Mouse (Mus musculus) hematopoietic stem cell, adult 5-6 weeks (primary cell): ENCODE data around the gene Atg5. TPM values are rescaled to one million over a fixed set of nuclear protein-coding genes. Genes with fewer than 3 reads are reported as not detected.
A peak's percentile ranks its signal among the peaks of the same experiment; 100 is the strongest.
"Not testable (repeated sequence)": the region's sequence is repeated elsewhere in the genome, so short reads cannot be mapped to it uniquely, and the experiment has no call there.

Source experiments
- ATAC-seq, 2 experiments: fragments of 125-278 bp in 1 of 2; replicated peaks in 1 of 2; 2 replicates each; pipeline ENCODE4 v1.8.0; 2016 to 2017; ENCODE audit warnings: inconsistent platforms in 2 of 2, mild to moderate bottlenecking in 2 of 2, moderate number of reproducible peaks in 2 of 2, low read depth in 1 of 2, moderate TSS enrichment in 1 of 2; ENCODE audit not compliant: low FRiP score in 2 of 2, poor library complexity in 2 of 2, severe bottlenecking in 2 of 2, insufficient read depth in 1 of 2, low TSS enrichment in 1 of 2
- total RNA-seq: library from RNA; stranded (forward); fragments of 172-1452, 232-1000 nt; gene quantifications from 2 replicates; pipeline ENCODE4 v1.2.3, GENCODE M21; 2017

Gene Atg5
- total RNA-seq, 1 experiment from 2014 or later: 33.5 TPM

DNA sequence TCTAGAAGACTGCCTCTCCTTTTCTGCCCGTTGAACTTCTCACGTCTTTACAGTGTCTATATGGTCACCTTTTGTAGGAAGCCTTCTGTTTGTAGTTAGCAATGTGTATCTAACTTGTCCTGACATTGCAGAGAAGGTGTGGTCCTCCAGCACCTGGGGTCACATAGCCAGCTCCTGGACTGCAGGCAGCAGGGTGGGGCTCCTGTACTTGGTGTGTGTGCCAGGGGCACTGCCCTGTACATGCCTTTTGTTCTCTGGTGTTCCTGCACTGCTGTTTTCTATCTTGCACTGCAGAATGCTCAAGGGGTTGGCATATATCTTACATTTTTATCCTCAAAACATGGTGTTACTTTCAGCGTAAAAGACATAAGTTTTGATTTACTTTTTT is 36.2 kb downstream of the Atg5 start:
- no peak for ATAC-seq

DNA sequence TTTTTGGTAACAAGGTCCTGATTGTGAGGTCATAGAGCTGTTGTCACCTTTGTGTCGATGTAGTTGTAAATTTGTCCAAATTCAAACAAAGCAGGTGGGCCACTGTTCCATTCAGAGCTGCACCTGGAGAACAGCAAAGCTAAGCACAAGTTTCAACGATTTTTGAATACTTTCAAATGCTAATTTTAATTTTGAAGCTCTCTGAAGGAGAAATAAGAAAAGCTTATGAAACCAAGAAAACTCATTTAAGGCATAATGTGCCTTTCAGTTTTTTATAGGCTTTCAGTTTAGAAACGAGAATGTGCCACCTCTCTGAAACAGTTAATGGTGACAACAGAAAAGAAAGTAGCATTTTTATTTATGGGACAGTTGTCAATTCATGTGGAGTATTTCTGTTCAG is 36.7 kb downstream of the Atg5 start:
- no peak for ATAC-seq

DNA sequence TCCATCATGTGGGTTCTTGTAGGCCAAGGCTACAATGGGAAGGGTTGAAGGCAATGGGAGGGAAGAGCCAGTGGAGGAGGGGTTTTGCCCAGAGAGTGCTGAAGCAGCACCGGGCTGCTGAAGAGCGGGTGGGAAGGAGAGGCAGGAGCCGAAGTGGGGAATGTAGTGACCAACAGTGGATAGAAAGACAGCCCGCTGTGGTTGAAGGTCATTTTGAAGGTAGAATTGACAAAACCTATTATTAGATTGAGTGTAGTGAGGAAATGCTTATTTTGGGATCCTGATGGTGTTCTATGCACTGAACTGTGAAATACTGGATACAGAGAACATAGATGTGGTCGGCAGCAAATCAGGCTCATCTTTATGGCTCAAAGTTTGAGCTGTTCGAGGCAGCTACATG is 38.1 kb downstream of the Atg5 start:
- ATAC-seq: no peak

DNA sequence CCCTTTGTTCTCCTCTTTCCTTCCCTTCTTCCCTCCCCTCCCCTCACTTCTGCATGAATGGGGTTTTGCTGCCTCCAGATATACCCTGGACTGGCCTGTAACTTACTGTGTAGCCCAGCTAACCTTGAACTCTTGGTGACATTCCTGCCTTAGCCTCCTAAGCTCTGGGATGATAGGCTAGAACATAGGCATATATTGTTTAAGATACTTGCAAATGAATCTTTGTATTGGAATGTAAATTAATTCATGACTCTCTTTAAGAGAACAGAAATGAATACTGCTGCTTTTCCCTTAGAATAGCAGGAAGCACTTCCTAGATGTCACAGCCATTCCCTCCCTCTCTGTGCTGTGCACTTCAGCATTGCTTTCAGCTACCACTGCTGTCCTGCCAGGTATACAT is 40.1 kb downstream of the Atg5 start:
- no peak for ATAC-seq

DNA sequence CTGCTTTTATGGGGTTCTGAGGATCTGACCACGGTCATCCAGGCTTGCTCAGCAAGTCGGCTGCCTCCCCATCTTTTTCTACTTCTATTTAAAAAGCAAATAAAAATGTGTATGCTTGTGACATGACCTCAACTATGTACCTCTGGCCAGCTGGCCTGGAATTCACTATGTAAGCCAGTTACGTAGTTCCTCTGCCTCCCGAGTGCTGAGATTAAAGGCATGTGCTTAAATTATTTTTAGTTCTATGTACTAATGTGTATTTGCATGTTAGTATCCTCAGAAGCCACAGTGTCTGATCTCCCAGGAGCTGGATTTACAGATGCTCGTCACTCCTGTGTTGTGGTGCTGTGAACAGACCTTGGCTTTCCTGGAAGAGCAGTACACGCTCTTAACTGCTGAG is 41.1 kb downstream of the Atg5 start:
- no peak for ATAC-seq

DNA sequence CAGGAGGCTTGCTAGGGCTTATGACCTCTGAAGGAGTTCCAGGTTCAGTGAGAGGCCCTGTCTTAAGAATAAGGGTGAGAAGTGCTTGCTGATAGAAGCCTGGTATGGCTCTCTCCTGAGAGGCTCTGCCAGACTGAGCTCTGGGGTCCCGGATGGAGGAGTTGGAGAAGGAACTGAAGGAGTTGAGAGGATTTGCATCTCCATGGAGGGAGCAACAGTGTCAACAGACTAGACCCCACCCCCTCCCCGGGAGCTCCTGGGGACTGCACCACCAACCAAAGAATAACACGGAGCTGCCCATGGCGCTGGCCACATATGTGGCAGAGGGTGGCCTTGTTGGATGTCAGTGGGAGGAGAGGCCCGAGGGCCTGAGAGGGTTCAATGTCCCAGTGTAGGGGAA is 47.1 kb downstream of the Atg5 start:
- no peak for ATAC-seq

DNA sequence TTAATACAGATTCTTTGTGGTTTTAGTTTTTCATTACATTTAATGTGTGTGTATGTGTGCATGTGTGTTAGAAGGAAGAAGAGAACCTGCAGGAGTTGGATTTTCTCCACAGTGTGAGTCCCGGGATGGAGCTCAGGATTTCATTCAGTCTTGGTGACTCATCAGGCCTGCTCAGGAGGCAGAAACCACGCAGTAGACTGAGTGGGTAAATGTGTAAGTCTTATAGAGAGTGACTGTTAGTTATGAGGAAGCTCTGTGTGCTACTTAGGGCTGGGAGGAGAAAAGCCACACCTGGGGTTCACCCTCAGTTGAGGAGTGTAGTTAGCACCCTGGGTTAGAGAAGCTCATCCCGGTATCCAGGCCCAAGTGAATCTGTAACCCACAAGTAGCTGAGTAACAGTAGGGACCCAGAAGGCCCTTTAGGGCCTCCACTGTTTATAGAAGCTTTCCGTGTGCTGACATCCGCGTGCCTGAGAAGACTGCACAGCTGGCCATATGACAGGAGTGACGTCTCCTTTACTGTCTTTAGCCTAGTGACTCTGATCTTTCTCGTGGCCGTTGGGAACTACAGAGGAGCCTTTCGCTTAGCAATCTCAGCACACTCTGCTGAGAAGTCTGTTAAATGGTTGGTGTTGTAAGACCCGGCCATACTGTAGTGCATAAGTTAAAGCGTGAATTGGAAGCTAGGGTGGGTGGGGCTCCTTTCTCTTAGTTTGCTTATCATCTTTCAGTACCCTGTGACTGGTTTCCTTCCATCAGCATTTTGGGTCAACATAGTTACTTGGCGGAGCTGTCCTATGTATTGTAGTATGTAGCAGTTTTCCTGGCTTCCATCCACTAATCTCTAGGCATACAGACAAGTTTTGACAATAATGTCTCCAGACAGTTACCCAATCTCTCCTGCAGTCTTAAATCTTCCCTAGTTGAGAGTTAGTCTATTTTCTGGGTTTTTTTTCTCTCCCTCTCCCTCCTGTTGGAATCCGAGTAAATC is 48.4 kb downstream of the Atg5 start:
- no peak for ATAC-seq

DNA sequence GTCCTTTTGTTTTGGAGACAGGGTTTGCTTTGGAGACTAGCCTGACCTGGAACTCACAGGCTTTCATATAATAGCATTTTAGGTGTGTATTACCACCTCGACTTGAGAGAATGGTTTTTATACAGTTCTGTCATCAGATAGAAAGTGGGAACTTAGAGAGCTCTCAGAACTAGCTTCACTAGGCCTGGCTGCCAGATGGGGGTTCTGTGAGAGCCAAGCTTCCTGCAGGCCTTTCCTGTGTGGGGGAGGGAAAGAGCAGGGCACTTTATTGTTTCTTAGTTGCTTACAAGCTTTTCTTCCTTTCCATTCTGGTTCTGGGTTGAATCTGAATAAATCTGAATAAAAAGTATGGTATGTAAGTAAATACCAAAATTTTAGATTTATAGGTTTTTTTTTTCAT is 54.0 kb downstream of the Atg5 start:
- peak; percentile 71 to 83 for ATAC-seq

DNA sequence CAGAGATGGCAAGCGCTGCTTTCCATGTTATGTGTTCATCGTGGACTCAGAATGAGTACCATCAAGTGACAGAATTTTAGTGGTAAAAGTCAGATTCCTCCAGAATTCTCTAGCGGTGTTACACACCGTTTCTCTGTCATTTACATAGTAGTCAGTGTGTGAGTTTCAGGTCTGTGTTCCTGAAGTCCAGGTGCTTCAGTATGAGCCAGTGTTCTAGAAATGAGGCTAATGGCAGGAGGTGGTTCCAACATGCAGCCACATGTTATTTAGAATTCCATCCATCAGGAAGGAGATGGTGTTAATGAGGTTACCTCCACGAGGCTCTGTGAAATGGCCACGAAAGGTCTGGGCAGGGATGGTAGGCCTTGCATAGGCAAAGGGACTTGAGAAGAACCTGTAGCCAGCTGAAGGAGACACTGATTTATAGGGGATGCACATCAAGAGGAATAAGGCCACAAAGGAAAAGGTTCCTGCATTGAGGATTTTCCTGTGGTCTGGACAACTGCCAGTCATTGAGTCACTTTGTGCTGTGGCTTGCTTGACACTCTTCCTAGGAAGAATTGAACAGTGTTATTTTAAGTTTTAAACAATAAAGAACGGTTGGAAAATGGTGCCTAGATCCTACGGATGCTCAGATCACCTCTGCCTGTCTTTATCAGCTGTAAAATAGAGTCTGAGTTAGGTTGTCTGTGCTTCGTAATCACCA is 55.1 kb downstream of the Atg5 start:
- no peak for ATAC-seq

DNA sequence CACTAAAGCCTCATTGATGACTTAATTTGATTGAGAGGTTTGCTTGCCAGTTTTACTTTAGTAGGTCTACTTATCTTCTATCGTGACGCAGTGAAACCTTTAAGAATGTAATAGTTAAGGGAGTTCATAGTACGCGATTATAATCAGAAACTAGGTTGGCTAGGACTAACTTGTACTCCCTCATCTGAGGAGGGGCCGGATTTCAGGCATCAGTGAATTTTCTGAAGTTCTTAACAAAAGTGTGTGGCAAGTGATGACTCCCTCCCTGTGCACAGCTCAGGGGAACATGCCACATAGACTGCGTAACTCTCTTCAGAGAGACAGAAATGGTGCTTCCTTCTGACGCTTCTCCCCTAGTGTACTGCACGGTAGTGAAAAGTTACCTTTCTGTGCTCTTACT is 55.7 kb downstream of the Atg5 start:
- no peak for ATAC-seq

DNA sequence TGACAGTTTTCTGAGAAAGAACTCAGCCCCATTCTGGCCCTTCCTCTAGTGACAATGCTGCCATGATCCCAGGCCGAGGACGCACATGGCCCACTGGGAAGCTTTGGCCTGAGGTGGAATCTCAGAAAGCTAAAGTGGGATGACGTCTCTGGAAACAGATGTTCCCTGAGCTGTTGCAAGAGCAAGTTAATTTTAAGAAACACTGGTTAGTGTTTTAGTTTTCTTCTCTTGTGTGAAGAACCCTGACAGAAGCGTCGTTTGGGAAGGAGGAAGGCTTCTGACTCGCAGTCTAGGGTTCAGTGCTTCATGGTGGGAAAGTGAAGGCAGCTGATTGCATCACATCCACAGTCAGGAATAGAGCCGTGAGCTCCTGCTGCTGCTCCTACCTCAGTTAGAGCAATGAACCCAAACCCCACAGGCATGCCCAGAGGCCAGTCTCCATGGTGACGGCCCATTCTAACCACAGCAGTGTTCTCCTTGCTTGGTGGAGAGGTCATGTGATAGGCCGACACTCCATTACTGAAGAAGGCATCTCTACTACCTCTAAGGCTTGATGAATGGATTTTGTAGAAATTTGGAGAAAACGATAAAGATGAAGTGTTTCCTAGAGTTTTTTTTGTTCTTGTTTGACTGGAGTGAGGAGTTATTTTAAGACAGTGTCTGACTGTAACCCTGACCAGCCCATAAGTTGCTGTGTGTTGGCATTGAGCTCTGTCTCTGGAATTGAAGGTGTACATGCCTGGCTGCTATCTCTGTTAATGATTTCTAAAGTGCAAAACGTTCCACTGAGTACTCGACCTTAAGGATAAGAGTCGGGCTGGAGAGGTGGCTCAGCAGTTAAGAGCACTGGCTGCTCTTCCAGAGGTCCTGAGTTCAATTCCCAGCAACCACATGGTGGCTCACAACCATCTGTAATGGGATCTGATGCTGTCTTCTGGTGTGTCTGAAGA is 57.7 kb downstream of the Atg5 start:
- ATAC-seq: no peak

DNA sequence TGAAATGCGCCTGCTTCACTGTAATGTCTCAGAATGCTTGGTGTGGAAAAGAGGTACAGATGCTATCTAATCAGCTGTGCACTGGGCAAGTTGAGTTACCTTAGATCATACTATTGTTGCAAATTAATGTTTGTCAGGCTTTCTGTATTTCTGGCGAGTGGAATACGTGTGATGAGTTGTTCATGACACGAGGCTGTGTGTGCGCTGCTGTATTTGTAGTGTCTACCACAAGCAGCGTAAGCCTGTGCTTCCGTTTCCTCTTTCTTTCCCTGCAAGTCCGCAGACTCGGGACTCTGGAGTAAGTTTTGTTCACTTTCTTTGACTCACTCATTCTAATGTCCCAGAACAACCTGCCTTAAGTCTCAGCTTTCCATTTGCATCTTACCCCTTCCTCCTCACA is 58.9 kb downstream of the Atg5 start:
- ATAC-seq: peak; percentile 39 to 51; a peak in 2 of 4 replicates

DNA sequence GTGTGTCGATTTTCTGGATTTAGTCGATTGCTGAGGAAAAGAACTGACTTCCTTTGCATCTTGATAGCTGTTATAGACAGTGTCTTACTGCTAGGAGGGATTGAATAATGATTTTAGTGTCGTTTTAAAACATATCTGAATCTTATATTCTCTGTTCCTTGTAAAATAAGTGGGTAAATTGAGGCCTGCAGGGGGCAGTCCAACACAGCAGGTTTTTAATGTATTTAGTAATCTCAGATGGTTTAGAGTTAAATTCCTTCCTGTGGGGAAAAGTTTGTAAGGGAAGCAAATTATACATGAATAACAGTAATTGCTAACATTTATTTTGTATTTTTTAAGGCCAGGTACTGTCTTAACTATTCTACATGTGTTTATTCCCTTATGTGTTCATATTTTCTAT is 60.2 kb downstream of the Atg5 start:
- no peak for ATAC-seq

DNA sequence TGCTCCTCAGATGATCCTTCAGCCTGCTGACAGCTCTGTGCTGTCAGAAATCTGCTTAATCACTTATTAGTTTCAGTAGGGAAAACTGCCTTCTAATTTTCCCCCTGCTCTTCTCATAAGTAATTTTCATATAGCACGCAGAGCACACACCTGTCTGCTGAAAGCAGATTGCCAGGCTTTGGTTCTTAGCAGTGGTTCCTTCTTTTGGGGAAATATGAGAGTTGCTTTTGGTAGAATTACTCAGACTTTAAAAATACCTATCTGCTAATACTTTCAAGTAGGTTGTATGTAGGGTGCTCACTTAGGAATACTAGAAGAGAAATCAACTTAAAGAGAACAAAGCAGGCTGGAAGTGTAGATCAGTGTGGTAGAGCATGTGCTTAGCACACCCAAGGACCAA is 62.6 kb downstream of the Atg5 start:
- no peak for ATAC-seq

DNA sequence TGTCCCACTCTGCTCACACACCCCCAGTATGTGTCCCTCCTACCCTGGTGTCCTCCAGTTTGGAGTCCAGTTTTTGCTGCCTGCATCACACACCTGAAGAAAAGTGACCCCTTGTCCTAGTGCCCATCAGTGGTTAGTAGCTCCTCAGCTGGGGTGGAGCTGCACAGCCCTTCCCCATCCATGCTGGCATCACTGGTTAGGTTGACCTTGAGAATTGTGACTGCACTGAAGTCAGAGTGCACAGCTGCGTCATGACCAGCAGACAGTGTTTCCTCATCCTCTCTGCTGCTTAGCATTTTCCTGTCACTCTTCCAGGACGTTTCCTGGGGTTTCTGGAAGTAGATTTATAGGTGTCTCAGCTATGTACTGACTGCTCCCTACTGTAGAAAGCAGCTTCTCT is 63.3 kb downstream of the Atg5 start:
- ATAC-seq: no peak

DNA sequence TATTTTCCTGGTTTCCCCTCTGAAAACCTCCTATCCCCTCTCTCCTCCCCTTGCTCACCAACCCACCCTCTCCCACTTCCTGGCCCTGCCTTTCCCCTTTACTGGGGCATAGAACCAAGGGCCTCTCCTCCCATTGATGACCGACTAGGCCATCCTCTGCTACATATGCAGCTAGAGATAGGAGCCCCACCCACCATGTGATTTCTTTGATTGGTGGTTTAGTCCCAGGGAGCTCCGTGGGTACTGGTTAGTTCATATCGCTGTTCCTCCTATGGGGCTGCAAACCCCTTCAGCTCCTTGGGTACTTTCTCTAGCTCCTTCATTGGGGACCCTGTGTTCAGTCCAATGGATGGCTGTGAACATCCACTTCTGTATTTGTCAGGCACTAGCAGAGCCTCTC is 64.5 kb downstream of the Atg5 start:
- ATAC-seq: not testable (repeated sequence)

DNA sequence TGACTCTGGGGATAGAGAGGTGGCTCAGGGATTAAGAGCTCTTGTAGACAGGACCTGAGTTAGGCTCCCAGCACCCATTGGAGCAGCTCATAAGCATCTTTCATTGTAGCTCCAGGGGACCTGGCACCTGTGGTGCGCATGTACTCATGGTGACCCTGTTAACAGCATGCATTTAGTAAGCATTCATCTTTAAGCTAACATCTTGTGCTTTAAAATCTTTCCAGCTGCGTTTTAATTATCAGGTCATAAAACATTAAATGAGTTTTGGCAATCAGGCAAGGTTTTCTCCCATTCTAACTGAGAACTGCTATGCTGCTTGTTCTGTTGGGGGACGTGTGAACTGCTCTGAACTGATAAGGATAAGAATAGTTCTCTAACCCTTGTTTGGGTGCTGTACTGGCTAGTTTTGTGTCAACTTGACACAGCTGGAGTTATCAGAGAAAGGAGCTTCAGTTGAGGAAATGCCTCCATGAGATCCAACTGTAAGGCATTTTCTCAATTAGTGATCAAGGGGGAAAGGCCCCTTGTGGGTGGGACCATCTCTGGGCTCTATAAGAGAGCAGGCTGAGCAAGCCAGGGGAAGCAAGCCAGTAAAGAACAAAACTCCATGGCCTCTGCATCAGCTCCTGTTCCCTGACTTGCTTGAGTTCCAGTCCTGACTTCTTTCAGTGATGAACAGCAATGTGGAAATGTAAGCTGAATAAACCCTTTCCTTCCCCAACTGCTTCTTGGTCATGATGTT is 68.7 kb downstream of the Atg5 start:
- not testable (repeated sequence) for ATAC-seq
